Mouse (Mus musculus): ENCODE data around the gene Ldb1.

- TF ChIP-seq CTCF (IDR thresholded peaks at IDR 0.05; ENCODE audit: insufficient read depth, low read length) (no peak), POLR2A (IDR thresholded peaks at IDR 0.05; ENCODE audit: borderline replicate concordance, extremely low read depth, low read depth, low read length) (no peak)
These were observed 5.4 kb upstream of the Ldb1 start for GRCm38 (mm10) chr19:46050462-46050861.
